Mouse (Mus musculus) adrenal gland, adult 10 weeks (tissue): ENCODE data around the gene Alox12e. TPM values are rescaled to one million over a fixed set of nuclear protein-coding genes. Genes with fewer than 3 reads are reported as not detected.

Experiments used
- polyA plus RNA-seq: library from polyadenylated mRNA; stranded (reverse); fragments of 350-450 nt; fragmentation: Illumina TruSeq; extraction: RNeasy Lipid Tissue Mini Kit (QIAGEN cat#74804); gene quantifications from one replicate; pipeline ENCODE4 v1.2.3, GENCODE M21; 2014; ENCODE audit warnings: low read depth, low replicate concordance

The Alox12e gene
- not detected for polyA plus RNA-seq

DNA sequence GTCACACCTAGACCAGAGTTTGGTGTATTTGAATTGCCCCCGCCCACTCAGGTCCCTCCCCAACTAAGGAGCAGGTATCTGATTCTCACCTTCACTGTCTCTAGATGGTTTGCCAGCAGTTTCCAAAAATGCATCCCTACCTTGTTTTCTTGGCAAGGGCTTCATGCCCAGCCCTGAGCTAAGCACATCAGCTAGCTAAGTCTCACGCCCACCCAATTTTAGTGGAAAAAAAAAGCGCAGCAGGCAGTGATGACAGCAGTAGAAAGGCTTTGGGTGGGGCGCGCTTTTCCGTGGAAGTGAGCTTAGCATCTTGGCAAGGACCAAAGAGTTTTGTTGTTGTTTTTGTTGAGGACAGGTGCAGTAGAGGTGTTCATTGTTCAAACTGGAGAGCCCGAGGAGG lies at the start of gene Alox12e:
TSS of gene Alox12e (minus strand) at position 101 of the 400 bp plus-strand sequence.

DNA sequence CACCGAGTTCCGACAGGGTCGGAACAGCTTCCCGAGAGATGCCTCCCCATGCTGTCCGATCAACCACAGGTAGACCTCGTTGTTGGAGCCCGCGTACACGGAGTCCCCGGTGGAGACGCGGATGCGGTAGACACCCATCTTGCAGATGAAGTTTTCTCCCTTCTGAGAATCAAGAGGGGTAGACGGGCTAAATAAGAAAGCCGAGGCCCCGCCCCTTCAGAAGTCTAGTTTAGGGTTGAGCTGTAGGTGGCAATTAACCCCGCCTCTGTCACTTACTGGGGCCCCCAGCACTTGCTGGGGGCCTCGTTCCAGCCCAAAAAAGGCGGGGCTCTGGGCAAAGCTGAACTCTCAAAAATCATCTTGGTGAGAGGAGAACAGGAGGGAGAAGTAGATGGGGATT lies 29.4 kb upstream of the Alox12e start, which contains the start of gene Alox15:
TSS of gene Alox15 (minus strand) at position 164 of the 400 bp plus-strand sequence.

Other genes with a start within 250 kb of the Alox12e start
- not detected for gene Asgr2, start 230.0 kb downstream of the Alox12e start, polyA plus RNA-seq
- gene Mgl2, start 192.3 kb downstream of the Alox12e start, polyA plus RNA-seq: 2.5 TPM
- not detected for gene Clec10a, start 166.4 kb downstream of the Alox12e start, polyA plus RNA-seq
- not detected for gene Slc16a11, start 109.9 kb downstream of the Alox12e start, polyA plus RNA-seq
- gene Slc16a13, start 101.6 kb downstream of the Alox12e start, polyA plus RNA-seq: 2.2 TPM
- gene Bcl6b, start 92.8 kb downstream of the Alox12e start, polyA plus RNA-seq: 13.0 TPM
- 2.4 TPM for gene 0610010K14Rik, start 84.7 kb downstream of the Alox12e start, polyA plus RNA-seq
- gene Gm21988, start 82.8 kb downstream of the Alox12e start, polyA plus RNA-seq: 1.9 TPM
- 48.7 TPM for gene Rnasek, start 82.8 kb downstream of the Alox12e start, polyA plus RNA-seq
- gene Alox12, start 67.3 kb downstream of the Alox12e start, polyA plus RNA-seq: 0.87 TPM
- gene Alox15, start 29.4 kb upstream of the Alox12e start, polyA plus RNA-seq: not detected
- 8.9 TPM for gene Pelp1, start 87.4 kb upstream of the Alox12e start, polyA plus RNA-seq
- gene Arrb2, start 110.0 kb upstream of the Alox12e start, polyA plus RNA-seq: 2.3 TPM
- 5.6 TPM for gene Med11, start 129.3 kb upstream of the Alox12e start, polyA plus RNA-seq
- gene Zmynd15, start 136.8 kb upstream of the Alox12e start, polyA plus RNA-seq: 0.35 TPM
- gene Cxcl16, start 137.4 kb upstream of the Alox12e start, polyA plus RNA-seq: 10.3 TPM
- not detected for gene Tm4sf5, start 182.6 kb upstream of the Alox12e start, polyA plus RNA-seq
- gene Vmo1, start 192.0 kb upstream of the Alox12e start, polyA plus RNA-seq: not detected
- gene Gltpd2, start 196.6 kb upstream of the Alox12e start, polyA plus RNA-seq: not detected
- 23.1 TPM for gene Psmb6, start 202.7 kb upstream of the Alox12e start, polyA plus RNA-seq
- gene Gm40193, start 210.3 kb upstream of the Alox12e start, polyA plus RNA-seq: not detected
- gene Pld2, start 217.4 kb upstream of the Alox12e start, polyA plus RNA-seq: 1.0 TPM
- 2.2 TPM for gene Mink1, start 240.3 kb upstream of the Alox12e start, polyA plus RNA-seq